Mouse (Mus musculus): Measurements from ENCODE around the gene Chchd4.

DNA sequence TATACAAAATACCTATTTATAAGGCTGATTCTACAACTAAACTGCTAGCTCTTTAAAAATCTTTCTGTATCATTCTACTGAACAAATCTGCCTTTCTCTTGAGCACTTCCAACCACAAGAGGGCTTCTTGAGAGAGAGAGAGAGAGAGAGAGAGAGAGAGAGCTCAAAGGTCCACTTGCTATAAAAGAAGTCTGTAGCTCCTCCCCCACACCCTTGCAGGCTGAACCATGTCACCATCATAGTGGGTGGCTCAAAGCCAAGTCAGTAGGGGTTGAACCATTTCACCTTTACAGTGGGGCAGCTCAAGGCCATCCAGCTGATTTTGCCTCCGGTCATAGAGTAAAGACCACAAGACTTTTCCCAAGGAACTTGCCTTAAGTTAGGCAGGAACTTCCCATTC, 13.9 kb downstream of the Chchd4 start:
- TF ChIP-seq CTCF (IDR thresholded peaks at IDR 0.05; ENCODE audit: low read depth, low read length), result no peak
- no peak for TF ChIP-seq EP300 (IDR thresholded peaks at IDR 0.05; ENCODE audit: insufficient read depth, low read depth, low read length)
- TF ChIP-seq POLR2A (IDR thresholded peaks at IDR 0.05; ENCODE audit: insufficient read depth, low read length), result no peak

Data from ES-Bruce4 (cell line).